Mouse (Mus musculus) ES-E14 (cell line): ENCODE results near the gene Vax1. TPM values are rescaled to one million over a fixed set of nuclear protein-coding genes. Genes with fewer than 3 reads are reported as not detected.

Experiments used
- DNase-seq: peaks from one replicate; pipeline ENCODE4 v3.0.0-alpha.2; 2013; ENCODE audit warnings: low read depth, low spot score
- H3K27ac ChIP-seq: 2 replicates; pipeline ENCODE4 v1.5.1; 2012; ENCODE audit warnings: low read depth, mild to moderate bottlenecking, low read length, moderate library complexity, mixed read lengths; ENCODE audit not compliant: poor library complexity, insufficient read depth, severe bottlenecking
- H3K36me3 ChIP-seq: 2 replicates; pipeline ENCODE4 v1.6.1; 2012; ENCODE audit warnings: mild to moderate bottlenecking, low read length, moderate library complexity, mixed read lengths; ENCODE audit not compliant: control insufficient read depth, poor library complexity, insufficient read depth, severe bottlenecking
- H3K4me1 ChIP-seq, 2 experiments: fragments of 150-350 bp in 1 of 2; sonication (generic) in 1 of 2; 2 replicates each; pipeline ENCODE4 v1.6.1; 2012; ENCODE audit warnings: low read length in 2 of 2, mild to moderate bottlenecking in 1 of 2, mixed read lengths in 1 of 2; ENCODE audit not compliant: control insufficient read depth in 2 of 2, insufficient read depth in 2 of 2, poor library complexity in 1 of 2
- H3K4me3 ChIP-seq, 2 experiments: fragments of 150-350 bp in 1 of 2; sonication (generic) in 1 of 2; 2 replicates each; pipeline ENCODE4 v1.5.1; 2012; ENCODE audit warnings: low read length in 2 of 2, low read depth in 1 of 2, mild to moderate bottlenecking in 1 of 2, mixed read lengths in 1 of 2; ENCODE audit not compliant: insufficient read depth in 1 of 2, poor library complexity in 1 of 2, severe bottlenecking in 1 of 2
- H3K9ac ChIP-seq: 2 replicates; pipeline ENCODE4 v1.6.1; 2012; ENCODE audit warnings: low read depth, mild to moderate bottlenecking, low read length, mixed read lengths; ENCODE audit not compliant: poor library complexity, insufficient read depth, severe bottlenecking
- H3K9me3 ChIP-seq: fragments of 150-350 bp; sonication (generic); 2 replicates; pipeline ENCODE4 v1.6.1; 2012; ENCODE audit warnings: low read depth, mild to moderate bottlenecking, low read length; ENCODE audit not compliant: control insufficient read depth, insufficient read depth
- CHD2 ChIP-seq: IDR thresholded peaks from 2 replicates; pipeline ENCODE4 v1.6.1; 2014; ENCODE audit warnings: mild to moderate bottlenecking, low read depth, low read length, inconsistent platforms
- HCFC1 ChIP-seq: IDR thresholded peaks from 2 replicates; pipeline ENCODE4 v1.6.1; 2012; ENCODE audit warnings: low read length, inconsistent platforms, borderline replicate concordance; ENCODE audit not compliant: insufficient read depth
- MAFK ChIP-seq: IDR thresholded peaks from 2 replicates; pipeline ENCODE4 v1.6.1; 2014; ENCODE audit warnings: mild to moderate bottlenecking, low read depth, low read length, inconsistent platforms; ENCODE audit not compliant: insufficient read depth
- ZC3H11A ChIP-seq: IDR thresholded peaks from 2 replicates; pipeline ENCODE4 v1.6.1; 2012; ENCODE audit warnings: low read depth, mild to moderate bottlenecking, inconsistent platforms, low read length, borderline replicate concordance
- ZNF384 ChIP-seq: IDR thresholded peaks from 2 replicates; pipeline ENCODE4 v1.6.1; 2012; ENCODE audit warnings: low read depth, low read length, inconsistent platforms
- in situ Hi-C, 2 experiments: fragments of 600-800 bp; cut with MboI; formaldehyde crosslinking; loops; one replicate each; pipeline ENCODE4 v1.15.1; 2025; ENCODE audit warnings: low sequenced_read_pairs in 2 of 2, inconsistent platforms in 1 of 2; ENCODE audit not compliant: unreplicated experiment in 2 of 2
- total RNA-seq: library from RNA; depleted of rRNA; stranded (reverse); fragments of 300-350 nt; gene quantifications from 2 replicates; pipeline ENCODE4 v1.2.3, GENCODE M21; 2012; rRNA removed

Gene Vax1
- total RNA-seq, 1 experiment: not detected

GRCm38 (mm10) chr19:59133202-59133601 is 36.7 kb downstream of the Vax1 start:
- DNase-seq: no peak
- Histone ChIP-seq H3K9ac (no peak overlapping the region), H3K36me3 (no peaks in the 10 kb centered on the region), H3K4me1 (no peaks in the 10 kb centered on the region), H3K9me3 (no peaks in the 10 kb centered on the region), H3K27ac (no peak overlapping the region), H3K4me3 (no peak overlapping the region)
- TF ChIP-seq ZNF384 (no peak), ZC3H11A (no peak), HCFC1 (no peak), MAFK (no peak), CHD2 (no peak)
- in situ Hi-C loops: no loop called here

GRCm38 (mm10) chr19:59129671-59130070 is 40.2 kb downstream of the Vax1 start:
- no peak for TF ChIP-seq CHD2
- no peak for TF ChIP-seq ZNF384
- no peak for TF ChIP-seq MAFK
- TF ChIP-seq HCFC1: no peak
- no peak for TF ChIP-seq ZC3H11A
- no peaks in the 10 kb centered on the region for H3K36me3 ChIP-seq
- DNase-seq: no peak
- in situ Hi-C loops: no loop called here
- no peak overlapping the region for H3K4me3 ChIP-seq
- H3K27ac ChIP-seq: no peak overlapping the region
- no peaks in the 10 kb centered on the region for H3K9me3 ChIP-seq
- no peaks in the 10 kb centered on the region for H3K4me1 ChIP-seq
- H3K9ac ChIP-seq: no peak overlapping the region

- no peak overlapping the region for H3K4me3 ChIP-seq
- H3K36me3 ChIP-seq: no peaks in the 10 kb centered on the region
- H3K4me1 ChIP-seq: no peaks in the 10 kb centered on the region
- no peak overlapping the region for H3K9ac ChIP-seq
- in situ Hi-C loops: no loop called here
- H3K27ac ChIP-seq: no peak overlapping the region
- no peak for TF ChIP-seq ZNF384
- no peak for TF ChIP-seq ZC3H11A
- no peak for TF ChIP-seq CHD2
- TF ChIP-seq MAFK: no peak
- TF ChIP-seq HCFC1: no peak
- no peak for DNase-seq
- H3K9me3 ChIP-seq: no peaks in the 10 kb centered on the region
Measured at GRCm38 (mm10) chr19:59128531-59129204, 41.2 kb downstream of the Vax1 start.

- no peak for DNase-seq
- H3K36me3 ChIP-seq: no peaks in the 10 kb centered on the region
- H3K9me3 ChIP-seq: no peaks in the 10 kb centered on the region
- no peak overlapping the region for H3K4me3 ChIP-seq
- no peak overlapping the region for H3K9ac ChIP-seq
- no peaks in the 10 kb centered on the region for H3K4me1 ChIP-seq
- in situ Hi-C loops: no loop called here
- TF ChIP-seq ZC3H11A (no peak), HCFC1 (no peak), ZNF384 (no peak), MAFK (no peak), CHD2 (no peak)
- H3K27ac ChIP-seq: no peak overlapping the region
Measured at GRCm38 (mm10) chr19:59127424-59127823, 42.4 kb downstream of the Vax1 start.

Other genes starting within 250 kb of the Vax1 start
- 0.85 and 1.1 TPM in 2 replicates for gene Eno4, start 226.6 kb downstream of the Vax1 start, total RNA-seq
- 2.9 and 3.0 TPM in 2 replicates for gene Hspa12a, start 226.4 kb downstream of the Vax1 start, total RNA-seq
- 0.63 and 1.6 TPM in 2 replicates for gene Shtn1, start 94.0 kb downstream of the Vax1 start, total RNA-seq
- 0.11 and 0.18 TPM in 2 replicates for gene Kcnk18, start 49.2 kb upstream of the Vax1 start, total RNA-seq
- 0.18 and 0.21 TPM in 2 replicates for gene Slc18a2, start 90.8 kb upstream of the Vax1 start, total RNA-seq
- gene Rps12-ps3, start 152.2 kb upstream of the Vax1 start, total RNA-seq: 262 and 538 TPM in 2 replicates
- 50.6 and 54.0 TPM in 2 replicates for gene Pdzd8, start 175.7 kb upstream of the Vax1 start, total RNA-seq